Mouse (Mus musculus): Measurements from ENCODE around the gene Fxyd3.

GRCm38 (mm10) chr7:31109796-31110195 is 33.3 kb upstream of the Fxyd3 start:
- no peak for TF ChIP-seq USF1 (IDR thresholded peaks at IDR 0.05; ENCODE audit: low read depth)
- no peak for TF ChIP-seq TCF3 (IDR thresholded peaks at IDR 0.05; ENCODE audit: insufficient read length, low read depth)
- TF ChIP-seq POLR2A (IDR thresholded peaks at IDR 0.05; ENCODE audit: insufficient read length, low read depth): no peak
- TF ChIP-seq POLR2AphosphoS2 (IDR thresholded peaks at IDR 0.05; ENCODE audit: insufficient read length, low read depth): no peak
- no peak for TF ChIP-seq TCF12 (IDR thresholded peaks at IDR 0.05; ENCODE audit: insufficient read depth, poor library complexity, severe bottlenecking)
- no peak for TF ChIP-seq MYOG (IDR thresholded peaks at IDR 0.05; ENCODE audit: control insufficient read depth in 1 of 3, insufficient read depth in 1 of 3, insufficient read length in 2 of 3, low read depth in 2 of 3)
- TF ChIP-seq MYOD1 (IDR thresholded peaks at IDR 0.05; ENCODE audit: control insufficient read depth in 1 of 3, insufficient read length in 2 of 3, low read depth in 2 of 3): no peak
- TF ChIP-seq MAX (IDR thresholded peaks at IDR 0.05; ENCODE audit: low read depth): no peak
